Mouse (Mus musculus): ENCODE measurements around the gene Bcl7c.

DNA sequence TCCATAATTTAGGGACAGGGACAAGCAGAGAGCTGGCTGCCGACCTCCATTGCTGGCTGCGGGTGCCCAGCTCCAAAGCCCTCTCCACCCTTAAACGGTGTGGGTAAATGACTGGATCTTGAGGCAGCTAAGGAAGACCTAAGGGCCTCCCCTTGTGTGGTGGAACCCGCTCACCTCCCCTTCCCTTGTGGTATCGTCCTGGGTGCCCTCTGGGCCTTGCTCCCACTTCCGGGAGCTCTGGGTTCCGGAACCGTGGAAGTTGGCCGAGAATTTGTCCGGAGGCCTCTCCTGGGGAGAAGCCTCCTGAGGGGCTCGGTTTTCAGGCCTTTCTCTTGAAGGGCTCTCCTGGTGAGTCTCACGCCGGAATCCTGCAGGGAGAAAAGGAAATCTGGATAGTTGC is 42.1 kb downstream of the Bcl7c start:
- TF ChIP-seq SRF (IDR thresholded peaks at IDR 0.05; ENCODE audit: control insufficient read depth, insufficient read length, low read depth) (no peak), POLR2A (IDR thresholded peaks at IDR 0.05; ENCODE audit: insufficient read length, low read depth) (no peak), POLR2AphosphoS2 (IDR thresholded peaks at IDR 0.05; ENCODE audit: insufficient read length, low read depth) (no peak), CEBPB (IDR thresholded peaks at IDR 0.05; ENCODE audit: insufficient read depth, poor library complexity, severe bottlenecking) (no peak), TCF12 (IDR thresholded peaks at IDR 0.05; ENCODE audit: insufficient read depth, poor library complexity, severe bottlenecking) (no peak), MAX (IDR thresholded peaks at IDR 0.05; ENCODE audit: low read depth) (no peak), E2F4 (IDR thresholded peaks at IDR 0.05; ENCODE audit: insufficient read depth) (no peak), MYOG (IDR thresholded peaks at IDR 0.05; ENCODE audit: control insufficient read depth in 1 of 3, insufficient read depth in 1 of 3, insufficient read length in 2 of 3, low read depth in 2 of 3) (no peak)

All from myocyte (in vitro differentiated cells).